31 mouse cellular contexts compared by ENCODE assay signal in the genomic region with DNA sequence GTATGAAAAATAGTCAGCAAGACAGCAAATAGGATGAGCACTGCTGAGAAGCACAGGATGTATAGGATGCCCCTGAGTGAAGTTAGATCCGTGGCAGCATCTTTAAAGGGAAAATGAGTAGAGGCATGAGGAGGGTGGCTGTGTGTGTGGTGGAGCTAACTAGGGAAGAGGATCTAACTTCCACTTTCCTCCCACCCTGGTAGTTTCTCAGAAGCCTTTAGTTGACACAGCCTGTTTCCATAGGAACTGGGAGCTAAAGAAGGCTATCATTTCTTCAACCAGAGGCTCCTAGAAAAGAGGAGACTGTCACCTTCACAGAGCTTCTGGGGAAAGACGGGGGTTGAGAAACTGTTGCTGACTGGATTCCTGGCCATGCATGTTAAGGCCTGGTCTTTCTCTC. TPM values are rescaled to one million over a fixed set of nuclear protein-coding genes. Genes with fewer than 3 reads are reported as not detected.
DNase-seq lines count a peak whose midpoint lies in the region; ATAC-seq lines count a peak whose summit lies in the region.
"Had no signal": no experiment of that assay in that cellular context is flagged by ENCODE, and none has a peak within 500 bp of the region (broad histone marks: within the 10 kb centered on the region; RNA-seq: fewer than 3 reads in every experiment).

No protein-coding gene starts in this region.

- H3K9me3 ChIP-seq in forebrain, embryonic 10.5 days: no peaks in the 10 kb centered on the region
- H3K9me3 ChIP-seq: embryonic facial prominence, embryonic 10.5 days; embryonic facial prominence, embryonic 13.5 days; forebrain, embryonic 13.5 days; heart, embryonic 12.5 days; heart, embryonic 15.5 days had no signal

- ATAC-seq in frontal cortex, adult (ENCODE audit: low TSS enrichment): peak; percentile 81
- ATAC-seq: forebrain, embryonic 13.5 days; forebrain, embryonic 16.5 days; hindbrain, postnatal 0 days; inflammation-experienced regulatory T-cells, adult 6 months; intestine, embryonic 16.5 days had no signal

- H3K4me1 ChIP-seq in forebrain, embryonic 10.5 days: no peaks in the 10 kb centered on the region
- H3K4me1 ChIP-seq: embryonic facial prominence, embryonic 10.5 days; embryonic facial prominence, embryonic 13.5 days; forebrain, embryonic 13.5 days; heart, embryonic 12.5 days; heart, embryonic 15.5 days had no signal

- no peak overlapping the region for H3K27ac ChIP-seq in forebrain, embryonic 10.5 days
- H3K27ac ChIP-seq: embryonic facial prominence, embryonic 10.5 days; embryonic facial prominence, embryonic 13.5 days; forebrain, embryonic 13.5 days; heart, embryonic 15.5 days; hindbrain, embryonic 14.5 days; hindbrain, postnatal 0 days had no signal

- H3K27me3 ChIP-seq in forebrain, embryonic 10.5 days (ENCODE audit: poor library complexity, severe bottlenecking): no peaks in the 10 kb centered on the region
- H3K27me3 ChIP-seq: embryonic facial prominence, embryonic 13.5 days; forebrain, embryonic 13.5 days; heart, embryonic 12.5 days; heart, embryonic 15.5 days had no signal

- no peaks in the 10 kb centered on the region for H3K36me3 ChIP-seq in forebrain, embryonic 10.5 days (replicated peaks)
- H3K36me3 ChIP-seq: embryonic facial prominence, embryonic 10.5 days; embryonic facial prominence, embryonic 13.5 days; heart, embryonic 12.5 days; heart, embryonic 15.5 days had no signal

- DNase-seq in frontal cortex, postnatal 10 days (ENCODE audit: low spot score in 2 of 2): no peak
- peak; percentile 11 to 30 for DNase-seq in left cerebral cortex, postnatal 14 days (ENCODE audit: low spot score in 2 of 2)
- DNase-seq in left cerebral cortex, postnatal 10 days (ENCODE audit: extremely low spot score in 1 of 2, low spot score in 2 of 2): no peak
- DNase-seq in telencephalon, adult 2 months (ENCODE audit: low read depth, low spot score): peak; percentile 40
- DNase-seq in forebrain, embryonic 10.5 days (ENCODE audit: extremely low spot score, low spot score): no peak
- DNase-seq: adrenal gland, adult 2 months; adrenal gland, postnatal 14 days; cerebellum, adult 11-12 months; cerebellum, adult 8-10 months; cerebellum, postnatal 10 days; cerebellum, postnatal 36 days; embryo, embryonic 11 days; gastrocnemius, postnatal 25 days; heart, adult 18-20 months; heart, postnatal 10 days; heart, postnatal 4 days; kidney, adult 18-20 months had no signal

- WGBS in forebrain, embryonic 10.5 days: 85% methylated on average over 2 of the region's 2 CpGs

- intact Hi-C loops in left cerebral cortex, postnatal 14 days (cut with DNase I): no loop called here
- intact Hi-C loops in left cerebral cortex, postnatal 10 days (cut with DNase I): no loop called here

- no peak overlapping the region for H3K4me3 ChIP-seq in forebrain, embryonic 10.5 days
- H3K4me3 ChIP-seq: embryonic facial prominence, embryonic 10.5 days; embryonic facial prominence, embryonic 13.5 days; erythroblast, embryonic 14.5 days; forebrain, embryonic 13.5 days; heart, embryonic 12.5 days; heart, embryonic 15.5 days had no signal

RNA-seq across cellular contexts. Expression of a gene that starts 14.1 kb away (rescaled TPM):
- under 1 TPM in 1 of 2 experiments, not detected in 1; 0.11 TPM for total RNA-seq in left cerebral cortex, postnatal 14 days (2021)
- total RNA-seq in left cerebral cortex, postnatal 10 days (2021): under 1 TPM; 0.22 to 0.39 TPM
- not detected in 2 replicates for polyA plus RNA-seq in forebrain, embryonic 10.5 days (2016; fragmentation: Nextera tagmentation; extraction: Ambion mirVana)
- total RNA-seq: ES-E14; gastrocnemius, postnatal 25 days; heart, postnatal 4 days; hindbrain, postnatal 0 days had no signal
- polyA plus RNA-seq: embryonic facial prominence, embryonic 10.5 days; embryonic facial prominence, embryonic 13.5 days; erythroblast, embryonic 14.5 days; forebrain, embryonic 13.5 days; forebrain, embryonic 16.5 days; heart, embryonic 12.5 days; hindbrain, embryonic 11.5 days; hindbrain, embryonic 14.5 days; hindbrain, postnatal 0 days had no signal

RNA-seq across cellular contexts. Expression of a gene that starts 31.5 kb away (rescaled TPM):
- total RNA-seq in left cerebral cortex, postnatal 14 days (2021): not detected
- total RNA-seq in left cerebral cortex, postnatal 10 days (2021): not detected
- polyA plus RNA-seq in forebrain, embryonic 10.5 days (2016; fragmentation: Nextera tagmentation; extraction: Ambion mirVana): not detected in 2 replicates
- polyA plus RNA-seq: forebrain, embryonic 13.5 days; forebrain, embryonic 16.5 days; hindbrain, embryonic 11.5 days; hindbrain, embryonic 14.5 days; hindbrain, postnatal 0 days had no signal

RNA-seq across cellular contexts. Expression of a gene that starts 43.1 kb away (rescaled TPM):
- under 1 TPM; 0.38 to 0.40 TPM for total RNA-seq in left cerebral cortex, postnatal 14 days (2021)
- total RNA-seq in left cerebral cortex, postnatal 10 days (2021): under 1 TPM; 0.30 to 0.47 TPM
- 0.31 TPM in 1 of 2 replicates, not detected in the other for polyA plus RNA-seq in forebrain, embryonic 10.5 days (2016; fragmentation: Nextera tagmentation; extraction: Ambion mirVana)
- polyA plus RNA-seq: erythroblast, embryonic 14.5 days had no signal

Comparison
In these comparisons a context has a peak if more than half of its experiments do, and no peak if none do; other contexts are left out.
1. DNase-seq: peak in left cerebral cortex, postnatal 14 days (2 of 2) and telencephalon, adult 2 months (single experiment); none in frontal cortex, postnatal 10 days (0 of 2), left cerebral cortex, postnatal 10 days (0 of 2) and forebrain, embryonic 10.5 days (single experiment).